Mouse (Mus musculus): Measurements from ENCODE around the gene Mtmr1. TPM values are rescaled to one million over a fixed set of nuclear protein-coding genes. Genes with fewer than 3 reads are reported as not detected.
A peak's percentile ranks its signal among the peaks of the same experiment; 100 is the strongest.
"Not testable (repeated sequence)": the region's sequence is repeated elsewhere in the genome, so short reads cannot be mapped to it uniquely, and the experiment has no call there.

Mtmr1 gene
- 10 to 100 TPM; 48.2 to 50.2 TPM for total RNA-seq (2021)
- long read RNA-seq, experiment 1, full-length matches to known transcripts = 2 of 31 reads
- long read RNA-seq, experiment 1, partial matches to known transcripts = 2 of 31 reads
- long read RNA-seq, experiment 1, other reads (novel, unspliced or antisense) = 27 of 31 reads
- long read RNA-seq, experiment 2, full-length matches to known transcripts = 4 of 54 reads
- long read RNA-seq, experiment 2, partial matches to known transcripts = 3 of 54 reads
- long read RNA-seq, experiment 2, other reads (novel, unspliced or antisense) = 47 of 54 reads

- DNase-seq (ENCODE audit: low spot score in 2 of 2) = peak; percentile 63 to 66
Measured at GRCm38 (mm10) chrX:71364554-71364991, at the start of gene Mtmr1. Gene Mtmr1 (plus strand): TSS chrX:71364760.

- DNase-seq (ENCODE audit: low spot score in 2 of 2) = no peak
Measured at GRCm38 (mm10) chrX:71352033-71352432, 12.5 kb upstream of the Mtmr1 start.

- no peak for DNase-seq (ENCODE audit: low spot score in 2 of 2)
Measured at GRCm38 (mm10) chrX:71355331-71355730, 9.2 kb upstream of the Mtmr1 start.

- DNase-seq (ENCODE audit: low spot score in 2 of 2) = not testable (repeated sequence)
Measured at GRCm38 (mm10) chrX:71361793-71362192, 2.8 kb upstream of the Mtmr1 start.

GRCm38 (mm10) chrX:71364062-71364461 lies 498 bp upstream of the Mtmr1 start:
- peak in 1 of 2 experiments; percentile 40 for DNase-seq (ENCODE audit: low spot score in 2 of 2)

- peak in 1 of 2 experiments; percentile 9 for DNase-seq (ENCODE audit: low spot score in 2 of 2)
Measured at GRCm38 (mm10) chrX:71365011-71365410, 451 bp downstream of the Mtmr1 start.

- no peak for DNase-seq (ENCODE audit: low spot score in 2 of 2)
Measured at GRCm38 (mm10) chrX:71365510-71365909, 950 bp downstream of the Mtmr1 start.

- DNase-seq (ENCODE audit: low spot score in 2 of 2) = no peak
Measured at GRCm38 (mm10) chrX:71366973-71367372, 2.4 kb downstream of the Mtmr1 start.

- no peak for DNase-seq (ENCODE audit: low spot score in 2 of 2)
Measured at GRCm38 (mm10) chrX:71376781-71377180, 12.2 kb downstream of the Mtmr1 start.

- DNase-seq (ENCODE audit: low spot score in 2 of 2) = no peak
Measured at GRCm38 (mm10) chrX:71378435-71378834, 13.9 kb downstream of the Mtmr1 start.

- DNase-seq (ENCODE audit: low spot score in 2 of 2) = peak; percentile 12 to 33
Measured at GRCm38 (mm10) chrX:71381571-71381970, 17.0 kb downstream of the Mtmr1 start.

- DNase-seq (ENCODE audit: low spot score in 2 of 2) = no peak
Measured at GRCm38 (mm10) chrX:71396326-71396725, 31.8 kb downstream of the Mtmr1 start.

- DNase-seq (ENCODE audit: low spot score in 2 of 2) = no peak
Measured at GRCm38 (mm10) chrX:71406290-71406689, 41.7 kb downstream of the Mtmr1 start.

- no peak for DNase-seq (ENCODE audit: low spot score in 2 of 2)
Measured at GRCm38 (mm10) chrX:71408386-71408785, 43.8 kb downstream of the Mtmr1 start.

GRCm38 (mm10) chrX:71412776-71413175 lies 48.2 kb downstream of the Mtmr1 start:
- no peak for DNase-seq (ENCODE audit: low spot score in 2 of 2)

- DNase-seq (ENCODE audit: low spot score in 2 of 2) = no peak
Measured at GRCm38 (mm10) chrX:71413616-71414015, 49.1 kb downstream of the Mtmr1 start.

- DNase-seq (ENCODE audit: low spot score in 2 of 2) = no peak
Measured at GRCm38 (mm10) chrX:71424852-71425251, 60.3 kb downstream of the Mtmr1 start.

GRCm38 (mm10) chrX:71425746-71426519 lies 61.4 kb downstream of the Mtmr1 start:
- peak; percentile 65 to 72 for DNase-seq (ENCODE audit: low spot score in 2 of 2)

- DNase-seq (ENCODE audit: low spot score in 2 of 2) = no peak
Measured at GRCm38 (mm10) chrX:71427491-71427890, 62.9 kb downstream of the Mtmr1 start.

- DNase-seq (ENCODE audit: low spot score in 2 of 2) = no peak
Measured at GRCm38 (mm10) chrX:71430900-71431299, 66.3 kb downstream of the Mtmr1 start.

GRCm38 (mm10) chrX:71434448-71434847 lies 69.9 kb downstream of the Mtmr1 start:
- DNase-seq (ENCODE audit: low spot score in 2 of 2) = no peak

- DNase-seq (ENCODE audit: low spot score in 2 of 2) = no peak
Measured at GRCm38 (mm10) chrX:71434860-71435259, 70.3 kb downstream of the Mtmr1 start.

All from layer of hippocampus, postnatal 14 days (tissue).